Comparison of ENCODE assay signal across 7 mouse cellular contexts in the genomic region with DNA sequence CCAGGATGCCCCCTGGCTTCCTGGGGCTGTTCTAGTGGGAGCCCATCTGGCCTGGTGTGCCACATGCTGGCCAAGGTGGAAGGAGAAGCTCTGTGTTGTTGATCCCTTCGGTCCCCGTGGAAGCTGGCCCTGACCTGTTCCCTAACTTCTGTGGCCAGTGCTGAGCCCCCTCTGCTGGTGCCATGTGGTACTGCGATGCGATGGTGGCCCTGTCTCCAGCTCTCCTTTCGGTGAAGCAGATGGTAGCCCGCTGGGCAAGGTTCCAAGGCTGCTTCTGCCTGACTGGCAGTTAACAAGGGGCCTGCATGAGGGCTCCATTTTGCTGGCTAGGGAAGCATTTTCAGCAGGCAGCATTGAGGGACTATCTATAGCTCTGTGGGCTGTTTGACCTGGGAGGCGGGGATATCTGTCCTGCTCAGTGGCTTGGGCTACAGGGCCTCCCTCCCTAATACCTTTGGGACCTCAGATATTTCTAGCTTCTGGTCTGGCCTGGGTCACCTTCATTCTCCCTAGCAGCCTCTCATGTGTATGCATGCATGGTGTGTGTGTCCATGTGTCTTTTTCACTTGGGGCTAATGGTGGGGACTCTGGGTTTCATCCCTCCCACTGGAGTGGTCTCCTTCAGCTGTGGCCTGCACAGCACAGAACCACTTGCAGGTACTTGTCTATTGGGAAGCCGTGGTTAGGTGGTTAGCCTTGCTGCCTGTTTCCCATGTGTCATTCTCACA. TPM values are rescaled to one million over a fixed set of nuclear protein-coding genes. Genes with fewer than 3 reads are reported as not detected.
DNase-seq lines count a peak whose midpoint lies in the region; ATAC-seq and TF ChIP-seq lines count a peak whose summit lies in the region.

No protein-coding gene starts in this region.

- H3K9me3 ChIP-seq in intestine, postnatal 0 days (ENCODE audit: control insufficient read depth) = no peaks in the 10 kb centered on the region
- no peaks in the 10 kb centered on the region for H3K9me3 ChIP-seq in midbrain, embryonic 11.5 days (ENCODE audit: control insufficient read depth, low read length)

- ATAC-seq in granulocyte monocyte progenitor cell, adult 5-6 weeks (replicated peaks; ENCODE audit: poor library complexity, severe bottlenecking) = peak; percentile 91
- ATAC-seq in intestine, postnatal 0 days = peak; percentile 66
- peak; percentile 82 for ATAC-seq in midbrain, embryonic 11.5 days (ENCODE audit: low FRiP score)

- no peaks in the 10 kb centered on the region for H3K4me1 ChIP-seq in intestine, postnatal 0 days (replicated peaks; ENCODE audit: control insufficient read depth, insufficient read depth, low read length)
- H3K4me1 ChIP-seq in midbrain, embryonic 11.5 days (ENCODE audit: control insufficient read depth, insufficient read depth, low read length) = peaks cover 8% of the 10 kb centered on the region

- WGBS in intestine, postnatal 0 days = 24% methylated on average over 8 of the region's 8 CpGs
- WGBS in midbrain, embryonic 11.5 days = 20% methylated on average over 8 of the region's 8 CpGs

- H3K27me3 ChIP-seq in intestine, postnatal 0 days (replicated peaks; ENCODE audit: control insufficient read depth, insufficient read depth, low read length) = no peaks in the 10 kb centered on the region
- H3K27me3 ChIP-seq in midbrain, embryonic 11.5 days (ENCODE audit: control insufficient read depth, insufficient read depth, low read length) = no peaks in the 10 kb centered on the region

- no peak overlapping the region for H3K4me2 ChIP-seq in intestine, postnatal 0 days (replicated peaks; ENCODE audit: low read depth)
- H3K4me2 ChIP-seq in midbrain, embryonic 11.5 days = no peak overlapping the region

- peaks cover 67% of the 10 kb centered on the region for H3K36me3 ChIP-seq in intestine, postnatal 0 days (ENCODE audit: control insufficient read depth, insufficient read depth)
- H3K36me3 ChIP-seq in midbrain, embryonic 11.5 days (ENCODE audit: control insufficient read depth, insufficient read depth, low read length) = peaks cover 19% of the 10 kb centered on the region

- no peak overlapping the region for H3K9ac ChIP-seq in intestine, postnatal 0 days (ENCODE audit: low read depth, low read length)
- peak overlapping the region; percentile 12; the same call in 1 of the 2 replicates for H3K9ac ChIP-seq in midbrain, embryonic 11.5 days (ENCODE audit: low read length)

- DNase-seq in adrenal gland, adult 8-10 months = peak; percentile 93
- DNase-seq in embryo, embryonic 9.5 days (ENCODE audit: extremely low spot score) = peak; percentile 92
- DNase-seq in left cerebral cortex, postnatal 36 days (ENCODE audit: low spot score in 2 of 2) = peak; percentile 94 to 97
- peak; percentile 100 for DNase-seq in midbrain, embryonic 11.5 days (ENCODE audit: low spot score, missing footprints)
- peak; percentile 94 for DNase-seq in skeletal muscle tissue, adult 2 months (ENCODE audit: low read depth, low spot score)

- H3K4me3 ChIP-seq in intestine, postnatal 0 days (ENCODE audit: low read depth, low read length) = no peak overlapping the region
- no peak overlapping the region for H3K4me3 ChIP-seq in midbrain, embryonic 11.5 days (ENCODE audit: low read depth, low read length)

- TF ChIP-seq CTCF in intestine, postnatal 0 days (IDR thresholded peaks at IDR 0.05; ENCODE audit: low read depth) = peak; percentile 99

- intact Hi-C loops in left cerebral cortex, postnatal 36 days (cut with DNase I) = loop anchor here (1.0 to 10.0 kb wide), 3 partner anchors 31 to 158 kb away; a partner anchor contains a TSS

- peak overlapping the region; percentile 15; the same call in 1 of the 2 replicates for H3K27ac ChIP-seq in intestine, postnatal 0 days (ENCODE audit: low read depth, low read length)
- H3K27ac ChIP-seq in midbrain, embryonic 11.5 days (ENCODE audit: low read depth, low read length) = peak overlapping the region; percentile 11; the same call in 1 of the 2 replicates

RNA-seq across cellular contexts. Expression of a gene that starts 21.0 kb away (rescaled TPM):
- total RNA-seq in adrenal gland, adult 8-10 months (2022) = 10 to 100 TPM; 24.3 to 40.8 (median 25.3) TPM
- total RNA-seq in granulocyte monocyte progenitor cell, adult 5-6 weeks (2014; fragmentation: Nextera tagmentation) = 21.1 and 23.8 TPM in 2 replicates
- 15.3 and 20.0 TPM in 2 replicates for total RNA-seq in granulocyte monocyte progenitor cell, adult 5-6 weeks (2017)
- polyA plus RNA-seq in intestine, postnatal 0 days (2015; fragmentation: Nextera tagmentation; extraction: Ambion mirVana) = 31.3 and 32.2 TPM in 2 replicates
- 10 to 100 TPM; 23.0 to 23.2 TPM for total RNA-seq in left cerebral cortex, postnatal 36 days (2021)
- 23.1 and 26.0 TPM in 2 replicates for polyA plus RNA-seq in midbrain, embryonic 11.5 days (2014; fragmentation: Nextera tagmentation; extraction: Ambion mirVana)

RNA-seq across cellular contexts. Expression of a gene that starts 29.3 kb away (rescaled TPM):
- under 1 TPM in 2 of 4 experiments, not detected in 2; 0.12 to 0.27 TPM for total RNA-seq in adrenal gland, adult 8-10 months (2022)
- total RNA-seq in granulocyte monocyte progenitor cell, adult 5-6 weeks (2014; fragmentation: Nextera tagmentation) = not detected in 2 replicates
- not detected in 2 replicates for total RNA-seq in granulocyte monocyte progenitor cell, adult 5-6 weeks (2017)
- 0.12 and 0.18 TPM in 2 replicates for polyA plus RNA-seq in intestine, postnatal 0 days (2015; fragmentation: Nextera tagmentation; extraction: Ambion mirVana)
- total RNA-seq in left cerebral cortex, postnatal 36 days (2021) = not detected
- polyA plus RNA-seq in midbrain, embryonic 11.5 days (2014; fragmentation: Nextera tagmentation; extraction: Ambion mirVana) = 0.08 and 0.22 TPM in 2 replicates

RNA-seq across cellular contexts. Expression of a gene that starts 31.7 kb away (rescaled TPM):
- not detected for total RNA-seq in adrenal gland, adult 8-10 months (2022)
- not detected in 2 replicates for total RNA-seq in granulocyte monocyte progenitor cell, adult 5-6 weeks (2014; fragmentation: Nextera tagmentation)
- total RNA-seq in granulocyte monocyte progenitor cell, adult 5-6 weeks (2017) = not detected in 2 replicates
- 5.0 and 24.6 TPM in 2 replicates for polyA plus RNA-seq in intestine, postnatal 0 days (2015; fragmentation: Nextera tagmentation; extraction: Ambion mirVana)
- not detected for total RNA-seq in left cerebral cortex, postnatal 36 days (2021)
- not detected in 2 replicates for polyA plus RNA-seq in midbrain, embryonic 11.5 days (2014; fragmentation: Nextera tagmentation; extraction: Ambion mirVana)
